Mouse (Mus musculus): ENCODE results near the gene Aicda. TPM values are rescaled to one million over a fixed set of nuclear protein-coding genes. Genes with fewer than 3 reads are reported as not detected.
"Not testable (repeated sequence)": the region's sequence is repeated elsewhere in the genome, so short reads cannot be mapped to it uniquely, and the experiment has no call there.

The Aicda gene
- total and polyA plus RNA-seq, 2 experiments from 2014 or later = 1.3 to 3.1 TPM

- H3K27ac ChIP-seq (ENCODE audit: low read depth, low read length) = no peak overlapping the region
- TF ChIP-seq CTCF (IDR thresholded peaks at IDR 0.05; ENCODE audit: low read depth) = peak; percentile 14; the same call in 1 of the 2 replicates
- H3K9me3 ChIP-seq (ENCODE audit: low read length) = no peaks in the 10 kb centered on the region
- DNase-seq (no peak), ATAC-seq (no peak)
- WGBS = 93% methylated on average over 9 of the region's 9 CpGs
- H3K36me3 ChIP-seq (ENCODE audit: insufficient read depth) = no peaks in the 10 kb centered on the region
- H3K4me3 ChIP-seq (ENCODE audit: low read depth, low read length) = no peak overlapping the region
- no peak overlapping the region for H3K9ac ChIP-seq
- no peaks in the 10 kb centered on the region for H3K4me1 ChIP-seq (ENCODE audit: insufficient read depth)
- H3K4me2 ChIP-seq (ENCODE audit: low read depth) = no peak overlapping the region
- no peaks in the 10 kb centered on the region for H3K27me3 ChIP-seq (ENCODE audit: insufficient read depth, low read length)
These were observed 11.6 kb downstream of the Aicda start for GRCm38 (mm10) chr6:122565070-122565784.

GRCm38 (mm10) chr6:122569113-122569512, 15.5 kb downstream of the Aicda start:
- no peaks in the 10 kb centered on the region for H3K9me3 ChIP-seq (ENCODE audit: low read length)
- H3K4me2 ChIP-seq (ENCODE audit: low read depth) = no peak overlapping the region
- H3K4me3 ChIP-seq (ENCODE audit: low read depth, low read length) = no peak overlapping the region
- H3K4me1 ChIP-seq (ENCODE audit: insufficient read depth) = no peaks in the 10 kb centered on the region
- H3K9ac ChIP-seq = no peak overlapping the region
- H3K27ac ChIP-seq (ENCODE audit: low read depth, low read length) = no peak overlapping the region
- ATAC-seq = no peak
- H3K36me3 ChIP-seq (ENCODE audit: insufficient read depth) = no peaks in the 10 kb centered on the region
- TF ChIP-seq CTCF (IDR thresholded peaks at IDR 0.05; ENCODE audit: low read depth) = no peak
- no peak for DNase-seq
- H3K27me3 ChIP-seq (ENCODE audit: insufficient read depth, low read length) = no peaks in the 10 kb centered on the region
- WGBS = 72% methylated on average over 5 of the region's 5 CpGs

- no peaks in the 10 kb centered on the region for H3K4me1 ChIP-seq (ENCODE audit: insufficient read depth)
- H3K9ac ChIP-seq = no peak overlapping the region
- no peak for TF ChIP-seq CTCF (IDR thresholded peaks at IDR 0.05; ENCODE audit: low read depth)
- H3K9me3 ChIP-seq (ENCODE audit: low read length) = no peaks in the 10 kb centered on the region
- no peaks in the 10 kb centered on the region for H3K36me3 ChIP-seq (ENCODE audit: insufficient read depth)
- 77% methylated on average over 1 of the region's 1 CpGs for WGBS
- no peak for ATAC-seq
- DNase-seq = no peak
- no peak overlapping the region for H3K4me3 ChIP-seq (ENCODE audit: low read depth, low read length)
- no peak overlapping the region for H3K4me2 ChIP-seq (ENCODE audit: low read depth)
- no peak overlapping the region for H3K27ac ChIP-seq (ENCODE audit: low read depth, low read length)
- H3K27me3 ChIP-seq (ENCODE audit: insufficient read depth, low read length) = no peaks in the 10 kb centered on the region
These were observed 16.2 kb downstream of the Aicda start for GRCm38 (mm10) chr6:122569762-122570161.

- Histone ChIP-seq H3K9me3 (ENCODE audit: low read length) (no peaks in the 10 kb centered on the region), H3K4me2 (ENCODE audit: low read depth) (no peak overlapping the region), H3K4me1 (ENCODE audit: insufficient read depth) (no peaks in the 10 kb centered on the region), H3K9ac (no peak overlapping the region), H3K36me3 (ENCODE audit: insufficient read depth) (no peaks in the 10 kb centered on the region), H3K27ac (ENCODE audit: low read depth, low read length) (no peak overlapping the region), H3K4me3 (ENCODE audit: low read depth, low read length) (no peak overlapping the region), H3K27me3 (ENCODE audit: insufficient read depth, low read length) (no peaks in the 10 kb centered on the region)
- no peak for ATAC-seq
- DNase-seq = no peak
- no peak for TF ChIP-seq CTCF (IDR thresholded peaks at IDR 0.05; ENCODE audit: low read depth)
- 72% methylated on average over 8 of the region's 8 CpGs for WGBS
These were observed 17.4 kb downstream of the Aicda start for GRCm38 (mm10) chr6:122570695-122571616.

GRCm38 (mm10) chr6:122571617-122571959, 18.0 kb downstream of the Aicda start:
- Histone ChIP-seq H3K9me3 (ENCODE audit: low read length) (no peaks in the 10 kb centered on the region), H3K4me3 (ENCODE audit: low read depth, low read length) (no peak overlapping the region), H3K9ac (no peak overlapping the region), H3K4me2 (ENCODE audit: low read depth) (no peak overlapping the region), H3K4me1 (ENCODE audit: insufficient read depth) (no peaks in the 10 kb centered on the region), H3K36me3 (ENCODE audit: insufficient read depth) (no peaks in the 10 kb centered on the region), H3K27me3 (ENCODE audit: insufficient read depth, low read length) (no peaks in the 10 kb centered on the region), H3K27ac (ENCODE audit: low read depth, low read length) (no peak overlapping the region)
- TF ChIP-seq CTCF (IDR thresholded peaks at IDR 0.05; ENCODE audit: low read depth) = no peak
- DNase-seq = no peak
- WGBS = 80% methylated on average over 3 of the region's 3 CpGs
- ATAC-seq = no peak

- not testable (repeated sequence) for H3K4me2 ChIP-seq (ENCODE audit: low read depth); H3K36me3 ChIP-seq (ENCODE audit: insufficient read depth); ATAC-seq; H3K27ac ChIP-seq (ENCODE audit: low read depth, low read length); H3K27me3 ChIP-seq (ENCODE audit: insufficient read depth, low read length); H3K9ac ChIP-seq; DNase-seq; H3K4me1 ChIP-seq (ENCODE audit: insufficient read depth); H3K9me3 ChIP-seq (ENCODE audit: low read length); H3K4me3 ChIP-seq (ENCODE audit: low read depth, low read length)
- 97% methylated on average over 1 of the region's 1 CpGs for WGBS
These were observed 21.4 kb downstream of the Aicda start for GRCm38 (mm10) chr6:122575037-122575436.

- no peak for DNase-seq
- no peak for TF ChIP-seq CTCF (IDR thresholded peaks at IDR 0.05; ENCODE audit: low read depth)
- 92% methylated on average over 3 of the region's 3 CpGs for WGBS
- Histone ChIP-seq H3K4me2 (ENCODE audit: low read depth) (no peak overlapping the region), H3K27me3 (ENCODE audit: insufficient read depth, low read length) (no peaks in the 10 kb centered on the region), H3K36me3 (ENCODE audit: insufficient read depth) (no peaks in the 10 kb centered on the region), H3K4me3 (ENCODE audit: low read depth, low read length) (no peak overlapping the region), H3K4me1 (ENCODE audit: insufficient read depth) (no peaks in the 10 kb centered on the region), H3K9ac (no peak overlapping the region), H3K27ac (ENCODE audit: low read depth, low read length) (no peak overlapping the region), H3K9me3 (ENCODE audit: low read length) (no peaks in the 10 kb centered on the region)
- ATAC-seq = no peak
These were observed 23.4 kb downstream of the Aicda start for GRCm38 (mm10) chr6:122577030-122577429.
